Comparison of ENCODE assay signal across 8 mouse cellular contexts in genomic region chr4:8938948-8939411, GRCm38 (mm10).
DNase-seq lines count a peak whose midpoint lies in the region; ATAC-seq and TF ChIP-seq lines count a peak whose summit lies in the region.

No protein-coding gene starts in this region.

- no peaks in the 10 kb centered on the region for H3K9me3 ChIP-seq in hindbrain, embryonic 12.5 days (replicated peaks)
- no peaks in the 10 kb centered on the region for H3K9me3 ChIP-seq in hindbrain, embryonic 11.5 days (ENCODE audit: control insufficient read depth, low read length)
- H3K9me3 ChIP-seq in intestine, embryonic 16.5 days (ENCODE audit: control insufficient read depth, low read length), result no peaks in the 10 kb centered on the region

- peaks cover 9% of the 10 kb centered on the region for H3K4me1 ChIP-seq in hindbrain, embryonic 12.5 days
- H3K4me1 ChIP-seq in hindbrain, embryonic 11.5 days (replicated peaks; ENCODE audit: control insufficient read depth, insufficient read depth, low read length), result no peaks in the 10 kb centered on the region
- no peaks in the 10 kb centered on the region for H3K4me1 ChIP-seq in intestine, embryonic 16.5 days (ENCODE audit: control insufficient read depth, insufficient read depth, low read length)

- no peak overlapping the region for H3K9ac ChIP-seq in hindbrain, embryonic 12.5 days
- H3K9ac ChIP-seq in hindbrain, embryonic 11.5 days (ENCODE audit: low read depth, low read length), result no peak overlapping the region
- no peak overlapping the region for H3K9ac ChIP-seq in intestine, embryonic 16.5 days (ENCODE audit: low read depth, low read length)

- 0 out of 2 replicates have a peak overlapping the region, but pooled peaks have one; percentile 40 for H3K27ac ChIP-seq in hindbrain, embryonic 12.5 days
- no peak overlapping the region for H3K27ac ChIP-seq in hindbrain, embryonic 11.5 days (ENCODE audit: low read depth, low read length)
- peak overlapping the region; percentile 95 for H3K27ac ChIP-seq in gastrocnemius, adult 2 months
- H3K27ac ChIP-seq in intestine, embryonic 16.5 days (ENCODE audit: low read length), result no peak overlapping the region

- no peak overlapping the region for H3K4me2 ChIP-seq in hindbrain, embryonic 12.5 days (replicated peaks)
- H3K4me2 ChIP-seq in hindbrain, embryonic 11.5 days (replicated peaks; ENCODE audit: low read depth, low read length), result no peak overlapping the region
- no peak overlapping the region for H3K4me2 ChIP-seq in intestine, embryonic 16.5 days (ENCODE audit: low read depth, low read length)

- 69% methylated on average over 6 of the region's 6 CpGs for WGBS in hindbrain, embryonic 12.5 days
- 75% methylated on average over 6 of the region's 6 CpGs for WGBS in hindbrain, embryonic 11.5 days
- 47% methylated on average over 6 of the region's 6 CpGs for WGBS in intestine, embryonic 16.5 days

- ATAC-seq in hindbrain, embryonic 12.5 days (ENCODE audit: low FRiP score), result 0 out of 2 replicates have a peak, but pooled peaks have one; percentile 38
- no peak; the same call in 1 of the 2 replicates for ATAC-seq in hindbrain, embryonic 11.5 days (ENCODE audit: low FRiP score)
- peak; percentile 46; the same call in 1 of the 2 replicates for ATAC-seq in intestine, embryonic 16.5 days
- ATAC-seq in erythroid progenitor cell, adult 5-6 weeks (replicated peaks; ENCODE audit: low FRiP score, poor library complexity, severe bottlenecking), result no peak

- no peak for DNase-seq in hindbrain, embryonic 11.5 days (ENCODE audit: low spot score)
- peak; percentile 85 for DNase-seq in gastrocnemius, adult 2 months
- peak; percentile 51 for DNase-seq in lung, postnatal 36 days
- no peak for DNase-seq in cerebellum, adult 8-10 months
- no peak for DNase-seq in thymus, postnatal 0 days (ENCODE audit: low spot score)

- H3K36me3 ChIP-seq in hindbrain, embryonic 12.5 days, result no peaks in the 10 kb centered on the region
- H3K36me3 ChIP-seq in hindbrain, embryonic 11.5 days (ENCODE audit: control insufficient read depth, insufficient read depth, low read length), result no peaks in the 10 kb centered on the region
- H3K36me3 ChIP-seq in intestine, embryonic 16.5 days (ENCODE audit: control insufficient read depth, insufficient read depth, low read length), result no peaks in the 10 kb centered on the region

- H3K4me3 ChIP-seq in hindbrain, embryonic 12.5 days, result no peak overlapping the region
- H3K4me3 ChIP-seq in hindbrain, embryonic 11.5 days (ENCODE audit: low read depth, low read length), result no peak overlapping the region
- peak overlapping the region; percentile 71 for H3K4me3 ChIP-seq in gastrocnemius, adult 2 months
- H3K4me3 ChIP-seq in intestine, embryonic 16.5 days (ENCODE audit: low read length), result no peak overlapping the region

- intact Hi-C loops in gastrocnemius, adult 2 months (cut with DNase I), result loop anchor here (2.0 kb wide), 3 partner anchors 28 to 156 kb away; no protein-coding TSS in a partner anchor

- TF ChIP-seq CTCF in gastrocnemius, adult 2 months (IDR thresholded peaks at IDR 0.05), result no peak

- H3K27me3 ChIP-seq in hindbrain, embryonic 12.5 days, result no peaks in the 10 kb centered on the region
- no peaks in the 10 kb centered on the region for H3K27me3 ChIP-seq in hindbrain, embryonic 11.5 days (ENCODE audit: control insufficient read depth, insufficient read depth, low read length)
- no peaks in the 10 kb centered on the region for H3K27me3 ChIP-seq in intestine, embryonic 16.5 days (replicated peaks; ENCODE audit: control insufficient read depth, insufficient read depth, low read length)

Comparison
In these comparisons a context has a peak if more than half of its experiments do, and no peak if none do; other contexts are left out.
1. ATAC-seq: peak in hindbrain, embryonic 12.5 days (single experiment) and intestine, embryonic 16.5 days (single experiment); none in hindbrain, embryonic 11.5 days (single experiment) and erythroid progenitor cell, adult 5-6 weeks (single experiment).
2. H3K27ac ChIP-seq: peak in hindbrain, embryonic 12.5 days (single experiment) and gastrocnemius, adult 2 months (single experiment); none in hindbrain, embryonic 11.5 days (single experiment) and intestine, embryonic 16.5 days (single experiment).
3. DNase-seq: peak in gastrocnemius, adult 2 months (single experiment) and lung, postnatal 36 days (single experiment); none in hindbrain, embryonic 11.5 days (single experiment), cerebellum, adult 8-10 months (single experiment) and thymus, postnatal 0 days (single experiment).